Mouse (Mus musculus) pancreas, adult 10 weeks (tissue): Measurements from ENCODE around the gene Anxa11. TPM values are rescaled to one million over a fixed set of nuclear protein-coding genes. Genes with fewer than 3 reads are reported as not detected.

ENCODE experiments used
- polyA plus RNA-seq: library from polyadenylated mRNA; stranded (reverse); fragments of 350-450 nt; fragmentation: Illumina TruSeq; extraction: RNeasy Lipid Tissue Mini Kit (QIAGEN cat#74804); gene quantifications from one replicate; pipeline ENCODE4 v1.2.3, GENCODE M21; 2015; ENCODE audit warnings: low read depth, low replicate concordance; ENCODE audit not compliant: insufficient read depth

Anxa11 gene
- polyA plus RNA-seq: 14.4 TPM

GRCm38 (mm10) chr14:25841991-25842687, at the start of gene Anxa11:
TSS of gene Anxa11 (plus strand) at chr14:25842156.

GRCm38 (mm10) chr14:25903000-25903399, 61.0 kb downstream of the Anxa11 start, which contains the start of gene Plac9a:
TSS of gene Plac9a (minus strand) at chr14:25903100.

DNA sequence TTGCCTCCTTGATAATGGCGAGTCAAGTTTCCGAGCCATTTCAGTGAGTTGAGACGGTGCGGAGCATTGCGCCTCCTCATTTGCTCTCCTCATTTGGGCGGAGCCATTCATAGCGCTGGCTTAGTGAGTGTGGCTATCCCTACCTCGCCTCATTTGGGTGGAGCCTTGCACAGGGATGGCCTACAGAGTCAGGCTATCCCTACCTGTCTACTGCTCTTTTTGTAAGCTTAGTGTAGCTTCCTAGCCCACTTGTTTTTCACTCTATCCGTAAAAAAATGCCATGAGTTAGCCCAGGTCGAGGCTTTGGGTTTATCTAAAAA, 85.6 kb downstream of the Anxa11 start, which contains the start of gene Tmem254a:
TSS of gene Tmem254a (minus strand) at position 111 of the 320 bp plus-strand sequence.

Other genes with a start within 250 kb of the Anxa11 start
- 10.2 TPM for gene Ppif, start 148.0 kb upstream of the Anxa11 start, polyA plus RNA-seq
- gene Zcchc24, start 73.1 kb upstream of the Anxa11 start, polyA plus RNA-seq: 9.1 TPM
- gene Plac9a, start 60.9 kb downstream of the Anxa11 start, polyA plus RNA-seq: 22.3 TPM
- gene Tmem254a, start 85.5 kb downstream of the Anxa11 start, polyA plus RNA-seq: 4.4 TPM
- not detected for gene Cphx1, start 96.1 kb downstream of the Anxa11 start, polyA plus RNA-seq
- 0.48 TPM for gene Duxbl1, start 136.4 kb downstream of the Anxa11 start, polyA plus RNA-seq
- gene Gm9780, start 200.6 kb downstream of the Anxa11 start, polyA plus RNA-seq: 26.8 TPM
- gene Tmem254c, start 225.2 kb downstream of the Anxa11 start, polyA plus RNA-seq: 5.8 TPM
- not detected for gene Cphx2, start 239.4 kb downstream of the Anxa11 start, polyA plus RNA-seq
- gene Cphx3, start 240.1 kb downstream of the Anxa11 start, polyA plus RNA-seq: 1.8 TPM